Mouse (Mus musculus) gastrocnemius, adult 2 months (tissue): Measurements from ENCODE around the gene Opn3. TPM values are rescaled to one million over a fixed set of nuclear protein-coding genes. Genes with fewer than 3 reads are reported as not detected.

Source experiments
- DNase-seq: peaks from one replicate; pipeline ENCODE4 v3.0.0; 2022
- H3K27ac ChIP-seq: fragments of 200-600 bp; 2 replicates; pipeline ENCODE4 v1.8.1; 2022; ENCODE audit warnings: mild to moderate bottlenecking
- H3K4me3 ChIP-seq: fragments of 200-600 bp; 2 replicates; pipeline ENCODE4 v1.8.1; 2022; ENCODE audit warnings: mild to moderate bottlenecking, moderate library complexity
- CTCF ChIP-seq: fragments of 200-600 bp; IDR thresholded peaks from 2 replicates; pipeline ENCODE4 v1.8.1; 2022; ENCODE audit warnings: antibody characterized with exemption, mild to moderate bottlenecking, moderate library complexity
- intact Hi-C: fragments of 180-260 bp; cut with DNase I; formaldehyde crosslinking; loops from one replicate; pipeline ENCODE4 v1.15.1; 2025
- total RNA-seq, 2 experiments: library from RNA; stranded (reverse); gene quantifications; 2 replicates each; pipeline ENCODE4 v1.2.3; 2021

The Opn3 gene
- total RNA-seq, 2 experiments from 2014 or later, result 2.5 to 3.8 TPM

DNA sequence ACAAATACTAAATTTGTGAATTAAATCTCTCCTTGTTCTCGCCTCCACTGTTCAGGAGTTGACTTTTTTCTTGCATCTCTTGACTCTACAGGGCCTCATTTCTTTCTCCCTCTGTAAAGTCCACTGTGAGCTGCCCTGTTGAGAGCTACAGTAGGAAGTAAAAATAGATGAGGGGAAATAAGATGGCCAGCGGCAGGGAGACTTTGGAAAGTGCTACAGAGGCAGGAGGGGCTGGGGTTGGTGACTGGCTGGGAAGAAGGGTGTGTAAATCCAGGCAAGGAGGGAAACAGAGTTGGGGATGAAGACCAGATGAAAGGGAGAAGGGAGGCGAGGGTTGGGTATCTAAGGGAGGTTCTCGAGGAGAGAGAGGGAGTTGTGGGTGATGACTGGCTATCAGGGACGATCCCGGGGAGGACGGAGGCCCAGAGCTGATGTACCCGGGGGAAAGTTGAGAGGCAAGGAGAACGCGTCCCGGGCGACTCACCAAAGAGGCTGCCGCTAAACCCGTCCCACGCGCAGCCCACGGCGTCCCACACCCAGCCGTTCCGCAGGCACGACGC is 810 bp downstream of the Opn3 start:
- intact Hi-C loops, result loop anchor here (2.0 to 10.0 kb wide), 3 partner anchors 67 to 1753 kb away; partner anchors contain the start of genes Exo1, Fh1 and Zbtb18
- no peak for TF ChIP-seq CTCF
- Histone ChIP-seq H3K27ac (peak overlapping the region; percentile 92), H3K4me3 (peak overlapping the region; percentile 91)
- no peak for DNase-seq

DNA sequence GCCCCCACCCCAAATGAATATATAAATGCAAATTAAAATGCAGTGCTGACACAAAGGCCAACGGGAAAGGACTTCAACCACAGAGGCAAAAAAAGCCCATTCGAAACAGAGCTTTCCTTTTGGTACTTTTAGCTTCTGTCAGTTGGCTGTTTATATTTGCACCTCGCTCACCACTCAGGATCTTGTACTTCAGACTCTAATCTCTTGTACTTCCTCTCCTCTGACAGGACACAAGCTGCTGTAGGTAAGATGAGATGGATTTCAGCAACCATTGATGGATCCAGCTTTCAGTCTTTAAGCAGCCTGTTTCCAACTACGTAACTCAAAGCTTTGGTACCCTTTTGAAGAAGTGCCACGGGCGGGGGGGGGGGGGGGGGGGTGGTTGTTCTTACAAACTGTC is 11.6 kb downstream of the Opn3 start:
- Histone ChIP-seq H3K4me3 (no peak overlapping the region), H3K27ac (no peak overlapping the region)
- intact Hi-C loops, result no loop called here
- no peak for TF ChIP-seq CTCF
- no peak for DNase-seq

DNA sequence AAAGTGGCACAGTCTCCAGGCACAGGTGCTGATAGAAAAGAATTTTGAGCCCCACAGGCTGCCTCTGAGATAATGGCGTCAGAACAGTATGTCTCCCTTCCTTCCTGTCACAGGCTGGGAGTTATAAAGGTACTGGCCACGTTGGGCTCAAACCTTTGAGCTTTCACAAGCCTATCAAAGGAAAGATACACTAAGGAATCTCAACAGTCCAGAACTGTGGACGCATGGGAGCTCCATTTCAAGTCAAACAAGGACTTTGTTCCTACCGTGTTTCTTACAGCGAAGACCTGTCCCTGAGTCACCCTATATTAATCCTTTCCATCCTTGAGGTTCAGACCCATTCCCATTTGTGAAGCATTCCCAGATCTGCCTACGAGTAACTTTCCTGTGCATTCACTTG is 15.1 kb downstream of the Opn3 start:
- DNase-seq, result no peak
- no peak for TF ChIP-seq CTCF
- no peak overlapping the region for H3K4me3 ChIP-seq
- intact Hi-C loops, result no loop called here
- H3K27ac ChIP-seq, result no peak overlapping the region

GRCm38 (mm10) chr1:175675116-175675515 is 17.5 kb downstream of the Opn3 start:
- intact Hi-C loops, result no loop called here
- Histone ChIP-seq H3K27ac (no peak overlapping the region), H3K4me3 (no peak overlapping the region)
- no peak for DNase-seq
- no peak for TF ChIP-seq CTCF

- no peak for TF ChIP-seq CTCF
- DNase-seq, result no peak
- Histone ChIP-seq H3K27ac (no peak overlapping the region), H3K4me3 (no peak overlapping the region)
- intact Hi-C loops, result no loop called here
Observed at GRCm38 (mm10) chr1:175673563-175674325, 18.8 kb downstream of the Opn3 start.

GRCm38 (mm10) chr1:175671626-175672025 is 20.9 kb downstream of the Opn3 start:
- Histone ChIP-seq H3K27ac (no peak overlapping the region), H3K4me3 (no peak overlapping the region)
- TF ChIP-seq CTCF, result no peak
- intact Hi-C loops, result no loop called here
- no peak for DNase-seq

- no peak for TF ChIP-seq CTCF
- H3K27ac ChIP-seq, result no peak overlapping the region
- intact Hi-C loops, result no loop called here
- no peak overlapping the region for H3K4me3 ChIP-seq
- DNase-seq, result no peak
Observed at GRCm38 (mm10) chr1:175670042-175670441, 22.5 kb downstream of the Opn3 start.

GRCm38 (mm10) chr1:175669456-175669855 is 23.1 kb downstream of the Opn3 start:
- intact Hi-C loops, result no loop called here
- TF ChIP-seq CTCF, result no peak
- H3K27ac ChIP-seq, result no peak overlapping the region

GRCm38 (mm10) chr1:175668666-175669405 is 23.7 kb downstream of the Opn3 start:
- intact Hi-C loops, result no loop called here

More at GRCm38 (mm10) chr1:175669456-175669855, 23.1 kb downstream of the Opn3 start:
- DNase-seq, result no peak
- H3K4me3 ChIP-seq, result no peak overlapping the region

GRCm38 (mm10) chr1:175659900-175660299 is 32.7 kb downstream of the Opn3 start:
- no peak overlapping the region for H3K4me3 ChIP-seq

More at GRCm38 (mm10) chr1:175668666-175669405, 23.7 kb downstream of the Opn3 start:
- peak; percentile 49 for TF ChIP-seq CTCF
- H3K4me3 ChIP-seq, result no peak overlapping the region
- DNase-seq, result no peak
- no peak overlapping the region for H3K27ac ChIP-seq

GRCm38 (mm10) chr1:175648615-175649014 is 44.0 kb downstream of the Opn3 start:
- H3K27ac ChIP-seq, result no peak overlapping the region
- no peak for TF ChIP-seq CTCF
- intact Hi-C loops, result no loop called here
- DNase-seq, result no peak
- no peak overlapping the region for H3K4me3 ChIP-seq

More at GRCm38 (mm10) chr1:175659900-175660299, 32.7 kb downstream of the Opn3 start:
- TF ChIP-seq CTCF, result no peak
- H3K27ac ChIP-seq, result no peak overlapping the region
- no peak for DNase-seq
- intact Hi-C loops, result no loop called here

- H3K27ac ChIP-seq, result no peak overlapping the region
- intact Hi-C loops, result no loop called here
- no peak for TF ChIP-seq CTCF
- no peak overlapping the region for H3K4me3 ChIP-seq
- no peak for DNase-seq
Observed at GRCm38 (mm10) chr1:175646952-175647351, 45.6 kb downstream of the Opn3 start.
